9 mouse cellular contexts compared by ENCODE assay signal in the genomic region with DNA sequence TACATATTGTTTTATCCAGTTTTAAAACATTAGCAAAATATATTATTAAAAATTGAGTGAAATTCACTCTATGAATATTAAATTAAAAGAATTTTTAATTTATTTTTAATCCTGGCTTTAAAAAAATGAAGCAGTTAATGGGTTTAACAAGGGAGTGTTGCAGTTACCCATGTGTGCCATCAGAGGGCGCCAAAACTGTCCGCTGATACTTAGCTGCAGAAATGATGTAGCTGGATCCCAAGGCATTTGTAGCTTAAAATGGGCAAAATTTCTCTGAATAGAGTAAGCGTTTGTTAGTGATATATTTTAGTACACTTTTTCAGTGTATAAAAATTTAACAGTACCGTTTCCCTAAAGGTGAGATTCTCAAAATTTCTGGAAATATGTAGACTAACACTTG. TPM values are rescaled to one million over a fixed set of nuclear protein-coding genes. Genes with fewer than 3 reads are reported as not detected.
A peak's percentile ranks its signal among the peaks of the same experiment; 100 is the strongest.
DNase-seq lines count a peak whose midpoint lies in the region; ATAC-seq and TF ChIP-seq lines count a peak whose summit lies in the region.
"Had no signal": no experiment of that assay in that cellular context is flagged by ENCODE, and none has a peak within 500 bp of the region (broad histone marks: within the 10 kb centered on the region; RNA-seq: fewer than 3 reads in every experiment).

No protein-coding gene starts in this region.

- no peaks in the 10 kb centered on the region for H3K27me3 ChIP-seq in liver, postnatal 0 days (ENCODE audit: insufficient read depth, low read length)
- H3K27me3 ChIP-seq: liver, embryonic 15.5 days had no signal

- WGBS in liver, postnatal 0 days (ENCODE audit: insufficient replicate concordance) = 2% methylated on average over 4 of the region's 4 CpGs

- no peak overlapping the region for H3K4me3 ChIP-seq in liver, postnatal 0 days (ENCODE audit: low read depth, low read length)
- H3K4me3 ChIP-seq: liver, embryonic 15.5 days had no signal

- no peak overlapping the region for H3K9ac ChIP-seq in liver, postnatal 0 days (replicated peaks)
- H3K9ac ChIP-seq: liver, embryonic 15.5 days had no signal

- DNase-seq in cerebellum, adult 11 months = peak; percentile 16
- peak; percentile 38 to 75 for DNase-seq in spleen, postnatal 10 days (ENCODE audit: low spot score in 2 of 2)
- DNase-seq in spleen, postnatal 36 days (ENCODE audit: low spot score in 2 of 2) = no peak
- peak; percentile 31 to 56 for DNase-seq in cerebellum, postnatal 4 days (ENCODE audit: low spot score in 2 of 2)
- peak; percentile 15 to 56 for DNase-seq in kidney, adult 8-10 months
- DNase-seq in liver, postnatal 0 days = peak; percentile 61
- peak; percentile 82 for DNase-seq in right cerebral cortex, postnatal 4 days

- H3K27ac ChIP-seq in liver, postnatal 0 days (ENCODE audit: low read depth) = no peak overlapping the region
- H3K27ac ChIP-seq: liver, embryonic 15.5 days had no signal

- no peak for TF ChIP-seq EP300 in liver, postnatal 0 days (IDR thresholded peaks at IDR 0.05; ENCODE audit: low read depth)

- no peaks in the 10 kb centered on the region for H3K4me1 ChIP-seq in liver, postnatal 0 days (ENCODE audit: insufficient read depth)
- H3K4me1 ChIP-seq: liver, embryonic 15.5 days had no signal

- no peak overlapping the region for H3K4me2 ChIP-seq in liver, postnatal 0 days (ENCODE audit: low read depth, low read length)
- H3K4me2 ChIP-seq: liver, embryonic 15.5 days had no signal

- ATAC-seq in cerebellum, adult (ENCODE audit: insufficient number of reproducible peaks, low FRiP score, low TSS enrichment) = no peak
- no peak for ATAC-seq in liver, postnatal 0 days

- H3K36me3 ChIP-seq in liver, postnatal 0 days (replicated peaks; ENCODE audit: insufficient read depth, low read length) = no peaks in the 10 kb centered on the region
- H3K36me3 ChIP-seq: liver, embryonic 15.5 days had no signal

- H3K9me3 ChIP-seq in liver, postnatal 0 days (ENCODE audit: low read length) = no peaks in the 10 kb centered on the region
- H3K9me3 ChIP-seq: liver, embryonic 15.5 days had no signal

- TF ChIP-seq CTCF in liver, postnatal 0 days (IDR thresholded peaks at IDR 0.05; ENCODE audit: low read depth) = peak; percentile 86

RNA-seq across cellular contexts. Expression of a gene that starts 37.5 kb away (rescaled TPM):
- polyA plus RNA-seq in liver, postnatal 0 days (2015; fragmentation: Nextera tagmentation; extraction: Ambion mirVana) = 78.9 and 90.1 TPM in 2 replicates

Comparison
In these comparisons a context has a peak if more than half of its experiments do, and no peak if none do; other contexts are left out.
1. DNase-seq: peak in cerebellum, adult 11 months (single experiment), spleen, postnatal 10 days (2 of 2), cerebellum, postnatal 4 days (2 of 2), kidney, adult 8-10 months (2 of 2), liver, postnatal 0 days (single experiment) and right cerebral cortex, postnatal 4 days (single experiment); none in spleen, postnatal 36 days (0 of 2).